ENCODE assay signal across 13 mouse cellular contexts in the genomic region with DNA sequence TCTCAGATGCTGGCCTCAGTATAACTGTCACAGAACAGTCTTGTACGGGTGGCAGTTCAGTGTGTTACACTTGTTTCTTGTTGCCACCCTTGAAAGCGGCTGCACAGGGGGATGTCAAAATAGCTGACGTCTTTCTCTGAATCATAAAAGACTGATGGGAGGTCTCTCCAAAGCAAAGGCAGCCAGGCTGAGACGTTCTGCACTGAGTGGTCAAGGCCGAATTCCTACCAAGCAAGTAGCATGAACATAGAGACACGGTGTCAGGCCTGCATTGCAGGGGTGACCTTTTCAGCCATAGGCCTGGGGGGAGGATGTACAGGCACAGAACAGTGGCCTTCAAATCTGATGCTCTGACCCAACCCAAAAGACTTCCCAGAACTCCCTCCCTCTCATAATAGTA. TPM values are rescaled to one million over a fixed set of nuclear protein-coding genes. Genes with fewer than 3 reads are reported as not detected.
"Had no signal": no experiment of that assay in that cellular context is flagged by ENCODE, and none has a peak within 500 bp of the region (broad histone marks: within the 10 kb centered on the region; RNA-seq: fewer than 3 reads in every experiment).

No protein-coding gene starts in this region.

- H3K36me3 ChIP-seq: limb, embryonic 15.5 days; midbrain, embryonic 13.5 days; neural tube, embryonic 15.5 days had no signal

- H3K4me3 ChIP-seq: left cerebral cortex, adult 2 months; limb, embryonic 15.5 days; midbrain, embryonic 13.5 days; myocyte; neural tube, embryonic 15.5 days had no signal

- DNase-seq: kidney, postnatal 25 days; lung, adult 2 months; lung, postnatal 36 days; right cerebral cortex, adult 18-20 months; right cerebral cortex, postnatal 25 days had no signal

- H3K27ac ChIP-seq: left cerebral cortex, adult 2 months; limb, embryonic 15.5 days; midbrain, embryonic 13.5 days; neural tube, embryonic 15.5 days; stomach, postnatal 0 days had no signal

- H3K9me3 ChIP-seq: limb, embryonic 15.5 days; midbrain, embryonic 13.5 days; neural tube, embryonic 15.5 days had no signal

- H3K4me2 ChIP-seq: limb, embryonic 15.5 days; midbrain, embryonic 13.5 days; neural tube, embryonic 15.5 days had no signal

- H3K9ac ChIP-seq: limb, embryonic 15.5 days; midbrain, embryonic 13.5 days; neural tube, embryonic 15.5 days had no signal

- H3K4me1 ChIP-seq: limb, embryonic 15.5 days; midbrain, embryonic 13.5 days; neural tube, embryonic 15.5 days had no signal

- H3K27me3 ChIP-seq: limb, embryonic 15.5 days; midbrain, embryonic 13.5 days; neural tube, embryonic 15.5 days had no signal

- ATAC-seq: intestine, embryonic 16.5 days; lung, postnatal 0 days; midbrain, embryonic 13.5 days had no signal

RNA-seq across cellular contexts. Expression of gene Tbxas1, which starts 30.8 kb away (rescaled TPM):
- polyA plus RNA-seq: myocyte had no signal
